In genomic region chr9:35334536-35334935, GRCm38 (mm10) we compare ENCODE assay signal across 15 mouse cellular contexts.
DNase-seq lines count a peak whose midpoint lies in the region; ATAC-seq lines count a peak whose summit lies in the region.
"Had no signal": no experiment of that assay in that cellular context is flagged by ENCODE, and none has a peak within 500 bp of the region (broad histone marks: within the 10 kb centered on the region; RNA-seq: fewer than 3 reads in every experiment).

No protein-coding gene starts in this region.

- peaks cover 67% of the 10 kb centered on the region for H3K4me1 ChIP-seq in lung, embryonic 16.5 days (replicated peaks; ENCODE audit: control insufficient read depth, insufficient read depth, low read length)
- peaks cover 48% of the 10 kb centered on the region for H3K4me1 ChIP-seq in intestine, embryonic 16.5 days (ENCODE audit: control insufficient read depth, insufficient read depth, low read length)
- H3K4me1 ChIP-seq: liver, embryonic 15.5 days had no signal

- DNase-seq in heart, adult 11 months = peak; percentile 83
- DNase-seq in heart, adult 8-10 months (ENCODE audit: low spot score) = no peak
- no peak for DNase-seq in lung, postnatal 10 days
- no peak for DNase-seq in frontal cortex, postnatal 25 days (ENCODE audit: low spot score in 2 of 2)
- DNase-seq: adrenal gland, postnatal 14 days; retina, postnatal 1 day; spleen, adult 18-20 months had no signal

- H3K27ac ChIP-seq in lung, embryonic 16.5 days (ENCODE audit: low read length) = peak overlapping the region; percentile 93
- peak overlapping the region; percentile 73; the same call in 1 of the 2 replicates for H3K27ac ChIP-seq in intestine, embryonic 16.5 days (ENCODE audit: low read length)
- H3K27ac ChIP-seq: kidney, postnatal 0 days; liver, embryonic 15.5 days; neural tube, embryonic 13.5 days had no signal

- no peaks in the 10 kb centered on the region for H3K9me3 ChIP-seq in lung, embryonic 16.5 days (ENCODE audit: control insufficient read depth, low read length)
- H3K9me3 ChIP-seq in intestine, embryonic 16.5 days (ENCODE audit: control insufficient read depth, low read length) = no peaks in the 10 kb centered on the region
- H3K9me3 ChIP-seq: G1E; liver, embryonic 15.5 days; neural tube, embryonic 13.5 days had no signal

- ATAC-seq in lung, embryonic 16.5 days (ENCODE audit: low read depth) = no peak
- ATAC-seq in intestine, embryonic 16.5 days = no peak
- no peak for ATAC-seq in megakaryocyte-erythroid progenitor cell, adult 5-6 weeks (replicated peaks; ENCODE audit: low FRiP score, low TSS enrichment, poor library complexity, severe bottlenecking)

- WGBS in lung, embryonic 16.5 days = 57% methylated on average over 5 of the region's 5 CpGs
- WGBS in intestine, embryonic 16.5 days = 50% methylated on average over 5 of the region's 5 CpGs

- peaks cover 2% of the 10 kb centered on the region; the same call in 1 of the 2 replicates for H3K27me3 ChIP-seq in lung, embryonic 16.5 days (ENCODE audit: control insufficient read depth, insufficient read depth, low read depth, low read length)
- H3K27me3 ChIP-seq in intestine, embryonic 16.5 days (replicated peaks; ENCODE audit: control insufficient read depth, insufficient read depth, low read length) = no peaks in the 10 kb centered on the region; the same call in 1 of the 2 replicates
- H3K27me3 ChIP-seq: liver, embryonic 15.5 days had no signal

- no peak overlapping the region for H3K9ac ChIP-seq in lung, embryonic 16.5 days (ENCODE audit: low read length)
- no peak overlapping the region for H3K9ac ChIP-seq in intestine, embryonic 16.5 days (ENCODE audit: low read depth, low read length)
- H3K9ac ChIP-seq: liver, embryonic 15.5 days; neural tube, embryonic 13.5 days had no signal

- no peak overlapping the region for H3K4me2 ChIP-seq in lung, embryonic 16.5 days (ENCODE audit: low read depth, low read length)
- no peak overlapping the region for H3K4me2 ChIP-seq in intestine, embryonic 16.5 days (ENCODE audit: low read depth, low read length)
- H3K4me2 ChIP-seq: liver, embryonic 15.5 days; neural tube, embryonic 13.5 days had no signal

- H3K4me3 ChIP-seq in lung, embryonic 16.5 days (ENCODE audit: low read length) = no peak overlapping the region
- H3K4me3 ChIP-seq in intestine, embryonic 16.5 days (ENCODE audit: low read length) = no peak overlapping the region
- H3K4me3 ChIP-seq: erythroblast, embryonic 14.5 days; liver, embryonic 15.5 days; neural tube, embryonic 13.5 days had no signal

- no peaks in the 10 kb centered on the region for H3K36me3 ChIP-seq in lung, embryonic 16.5 days (ENCODE audit: control insufficient read depth, insufficient read depth, low read length)
- no peaks in the 10 kb centered on the region for H3K36me3 ChIP-seq in intestine, embryonic 16.5 days (ENCODE audit: control insufficient read depth, insufficient read depth, low read length)
- H3K36me3 ChIP-seq: G1E; liver, embryonic 15.5 days; neural tube, embryonic 13.5 days had no signal
